Mouse (Mus musculus): ENCODE measurements around the gene Emc3. TPM values are rescaled to one million over a fixed set of nuclear protein-coding genes. Genes with fewer than 3 reads are reported as not detected.

Gene Emc3
- polyA plus RNA-seq (2012; rRNA removed): 63.0 TPM in 2 replicates

DNA sequence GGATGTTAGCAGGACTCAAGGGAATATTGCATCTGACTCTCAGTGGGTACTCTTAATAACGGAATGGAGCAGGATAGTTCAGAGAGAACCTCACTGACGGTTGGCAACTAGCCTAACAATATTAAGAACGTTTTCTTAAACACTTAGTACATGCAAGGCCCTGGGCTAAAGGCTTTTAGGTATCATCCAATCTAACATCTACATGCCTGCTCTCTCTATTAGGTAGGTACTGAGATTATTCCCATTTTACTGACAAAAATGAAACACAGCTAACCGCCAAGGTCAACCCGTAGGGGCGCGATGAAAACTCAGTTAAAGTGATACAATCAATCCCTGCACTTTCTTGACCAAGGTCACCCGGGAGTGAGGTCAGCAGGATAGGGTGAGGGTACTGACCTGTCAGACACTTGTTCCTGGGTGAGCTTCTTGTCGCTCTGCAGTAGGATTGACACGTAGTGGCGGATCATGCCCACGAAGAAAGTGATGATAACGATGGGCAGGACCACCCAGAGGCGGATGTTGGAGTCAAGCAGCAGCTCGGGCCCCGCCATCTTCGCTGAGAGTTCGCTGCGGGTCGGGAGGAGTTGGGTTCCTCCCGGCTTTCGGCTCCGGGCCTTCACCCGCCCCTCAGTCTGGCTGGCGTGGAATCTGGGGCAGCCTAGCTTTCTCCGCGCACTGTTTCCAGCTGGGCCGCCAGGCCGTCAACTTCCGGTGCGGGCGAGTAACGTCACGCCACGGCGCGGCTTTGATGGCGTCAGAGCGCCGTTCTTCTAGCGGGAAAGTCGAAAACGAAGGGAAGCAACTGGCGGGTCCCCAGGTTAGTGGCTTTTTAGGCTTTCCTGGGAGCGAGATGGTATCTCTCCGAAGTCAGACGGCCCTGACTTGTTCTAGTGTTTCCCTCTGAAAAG lies at the start of gene Emc3, which contains the start of gene Fancd2:
Emc3 (minus strand) TSS at position 721 of the 908 bp plus-strand sequence.
Fancd2 (plus strand) TSS at position 751 of the 908 bp plus-strand sequence.
- peak; percentile 94 for DNase-seq (ENCODE audit: low read depth)
- TF ChIP-seq POLR2A (IDR thresholded peaks at IDR 0.05; ENCODE audit: borderline replicate concordance, extremely low read depth, insufficient read depth, insufficient read length, poor library complexity, severe bottlenecking) (peak; percentile 61; the same call in 1 of the 2 replicates), CTCF (IDR thresholded peaks at IDR 0.05; ENCODE audit: borderline replicate concordance, extremely low read depth, insufficient read depth, insufficient read length) (no peak)

DNA sequence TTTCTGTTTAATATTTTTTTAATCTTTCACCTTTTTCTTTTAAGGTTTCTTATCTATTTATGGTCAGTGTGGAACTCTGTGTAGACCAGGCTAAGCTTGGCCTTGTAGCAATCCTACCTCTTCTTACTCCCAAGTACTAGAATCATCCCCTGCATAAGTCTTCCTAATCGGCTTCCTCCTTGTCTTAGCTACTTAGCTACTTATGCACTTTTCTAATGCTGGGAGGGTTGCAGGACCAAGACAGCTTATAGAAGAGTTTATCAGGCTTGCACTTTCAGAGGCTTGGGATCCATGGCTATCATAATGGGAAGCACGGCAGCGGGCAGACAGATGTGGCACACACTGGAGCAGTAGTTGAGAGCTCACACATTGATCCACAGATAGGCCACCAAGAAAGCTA lies 47.9 kb upstream of the Emc3 start:
- TF ChIP-seq CTCF (IDR thresholded peaks at IDR 0.05; ENCODE audit: borderline replicate concordance, extremely low read depth, insufficient read depth, insufficient read length): no peak
- no peak for TF ChIP-seq POLR2A (IDR thresholded peaks at IDR 0.05; ENCODE audit: borderline replicate concordance, extremely low read depth, insufficient read depth, insufficient read length, poor library complexity, severe bottlenecking)
- DNase-seq (ENCODE audit: low read depth): no peak

DNA sequence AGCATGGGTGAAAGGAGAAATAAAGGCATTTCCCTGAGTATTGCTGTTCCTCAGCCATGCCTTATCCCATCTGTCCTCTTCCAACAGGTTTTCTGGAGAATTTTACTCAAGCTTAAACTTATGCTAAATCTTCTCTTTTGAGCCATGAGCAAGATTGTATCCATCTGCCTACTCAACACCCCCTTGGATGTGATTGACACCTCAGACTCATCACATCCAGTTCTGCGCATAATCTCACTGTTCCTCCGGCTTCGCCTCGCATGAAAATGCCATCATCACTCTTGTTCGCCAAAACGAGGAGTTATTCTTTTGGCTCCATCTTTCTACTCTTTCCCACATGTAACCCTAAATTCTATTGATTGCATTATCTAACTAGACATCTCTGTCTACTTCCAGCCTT lies 44.6 kb upstream of the Emc3 start:
- TF ChIP-seq POLR2A (IDR thresholded peaks at IDR 0.05; ENCODE audit: borderline replicate concordance, extremely low read depth, insufficient read depth, insufficient read length, poor library complexity, severe bottlenecking) (no peak), CTCF (IDR thresholded peaks at IDR 0.05; ENCODE audit: borderline replicate concordance, extremely low read depth, insufficient read depth, insufficient read length) (no peak)
- DNase-seq (ENCODE audit: low read depth): no peak

DNA sequence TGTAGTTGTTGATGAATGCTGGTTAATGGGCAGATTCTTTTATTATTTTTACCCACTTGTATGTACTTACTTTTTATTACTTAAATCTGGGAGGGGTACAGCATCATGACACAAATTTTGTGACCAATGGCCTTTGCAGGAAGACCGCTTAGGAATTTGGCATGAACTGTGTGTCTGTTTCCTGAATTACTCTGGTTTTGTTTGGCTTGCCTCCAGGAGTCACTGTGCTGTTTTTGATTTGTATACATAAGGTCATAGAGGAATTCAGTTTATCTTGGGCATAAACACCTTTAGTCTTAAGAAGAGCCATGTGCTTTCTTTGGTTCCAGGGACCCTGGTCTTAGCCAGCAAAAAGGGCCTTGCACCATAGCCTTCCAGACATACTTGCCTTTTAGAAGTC lies 33.1 kb upstream of the Emc3 start:
- TF ChIP-seq POLR2A (IDR thresholded peaks at IDR 0.05; ENCODE audit: borderline replicate concordance, extremely low read depth, insufficient read depth, insufficient read length, poor library complexity, severe bottlenecking) (no peak), CTCF (IDR thresholded peaks at IDR 0.05; ENCODE audit: borderline replicate concordance, extremely low read depth, insufficient read depth, insufficient read length) (no peak)
- peak; percentile 1 for DNase-seq (ENCODE audit: low read depth)

DNA sequence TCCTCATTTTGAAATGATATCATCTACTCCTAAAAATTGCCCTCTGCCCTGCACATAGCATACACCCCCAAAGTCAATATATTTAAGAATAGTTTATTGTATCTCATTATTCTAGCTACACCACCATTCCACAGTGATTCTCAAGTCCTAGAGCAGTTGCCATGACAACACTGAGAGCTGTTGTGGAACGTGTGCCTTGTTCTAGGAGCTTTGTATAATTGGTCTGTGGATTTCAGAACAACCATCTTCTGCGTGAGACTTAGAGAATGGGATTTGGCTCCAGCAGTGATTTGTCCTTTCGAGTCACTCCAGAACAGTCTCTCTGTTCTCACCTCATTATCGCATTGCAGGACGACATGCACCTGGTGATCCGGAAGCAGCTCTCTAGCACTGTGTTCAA lies 28.3 kb upstream of the Emc3 start:
- peak; percentile 13 for DNase-seq (ENCODE audit: low read depth)
- TF ChIP-seq CTCF (IDR thresholded peaks at IDR 0.05; ENCODE audit: borderline replicate concordance, extremely low read depth, insufficient read depth, insufficient read length): no peak

DNA sequence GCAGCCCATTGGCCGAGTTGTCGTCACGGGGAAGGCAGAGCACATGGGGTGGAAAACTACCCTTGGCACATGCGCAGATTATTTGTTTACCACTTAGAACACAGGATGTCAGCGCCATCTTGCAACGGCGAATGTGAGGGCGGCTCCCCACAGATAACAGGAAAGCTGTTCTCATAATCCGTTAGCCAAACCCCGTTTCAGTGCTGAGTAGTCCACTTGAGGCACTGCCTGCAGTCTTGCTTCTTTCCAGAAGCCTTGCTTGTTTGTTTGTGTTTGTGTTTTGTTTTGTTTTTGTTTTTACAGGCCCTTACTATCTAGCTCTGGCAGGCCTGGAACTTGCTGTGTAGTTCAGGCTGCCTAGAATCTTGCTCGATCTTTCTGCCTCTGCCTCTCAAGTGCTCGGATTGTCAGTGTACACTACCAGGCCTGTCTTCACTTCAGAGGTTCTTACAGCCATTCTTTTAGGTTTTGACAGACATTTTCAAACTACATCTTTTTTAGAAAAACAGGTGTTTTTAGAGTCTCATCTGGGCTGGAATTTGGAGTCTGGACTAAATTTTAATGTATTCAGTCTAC lies 12.5 kb upstream of the Emc3 start:
- no peak for TF ChIP-seq CTCF (IDR thresholded peaks at IDR 0.05; ENCODE audit: borderline replicate concordance, extremely low read depth, insufficient read depth, insufficient read length)
- no peak for TF ChIP-seq POLR2A (IDR thresholded peaks at IDR 0.05; ENCODE audit: borderline replicate concordance, extremely low read depth, insufficient read depth, insufficient read length, poor library complexity, severe bottlenecking)
- DNase-seq (ENCODE audit: low read depth): no peak

DNA sequence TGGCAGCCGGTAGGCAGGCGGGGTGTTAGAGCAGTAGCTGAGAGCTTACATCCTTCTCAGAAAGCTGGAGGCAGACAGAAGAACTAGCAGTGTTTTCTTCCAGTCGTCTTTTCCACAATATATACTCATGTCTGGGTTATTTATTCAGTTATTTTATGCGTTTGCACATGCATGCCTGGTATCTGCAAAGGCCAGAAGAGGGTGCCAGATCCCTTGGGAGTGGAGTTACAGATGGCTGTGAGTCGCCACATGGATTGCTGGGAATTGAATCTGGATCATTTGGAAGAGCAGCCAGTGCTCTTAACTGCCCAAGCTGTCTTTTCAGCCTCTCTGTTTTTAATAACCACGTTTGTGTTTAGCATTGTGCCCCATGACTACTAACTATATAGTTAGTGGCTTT lies 10.2 kb upstream of the Emc3 start:
- DNase-seq (ENCODE audit: low read depth): no peak

DNA sequence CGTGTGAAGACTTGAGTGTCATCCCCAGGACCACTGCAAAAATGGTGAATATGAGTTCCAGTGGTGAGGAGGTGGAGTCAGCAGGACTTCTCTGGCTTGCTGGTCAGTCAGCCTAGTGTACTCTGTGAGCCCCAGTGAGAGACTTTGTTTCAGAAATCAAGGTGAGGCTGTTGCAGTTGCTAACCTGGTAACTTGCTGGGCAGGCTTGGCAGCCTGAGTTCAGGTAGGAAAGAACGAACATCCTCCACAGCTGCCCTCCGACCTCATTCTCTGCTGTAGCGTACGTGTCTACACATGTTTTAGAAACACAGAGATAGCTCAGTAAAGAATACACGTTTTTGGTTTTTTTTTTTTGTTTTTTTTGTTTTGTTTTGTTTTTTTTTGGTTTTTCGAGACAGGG lies 3.4 kb upstream of the Emc3 start:
- TF ChIP-seq POLR2A (IDR thresholded peaks at IDR 0.05; ENCODE audit: borderline replicate concordance, extremely low read depth, insufficient read depth, insufficient read length, poor library complexity, severe bottlenecking): no peak
- DNase-seq (ENCODE audit: low read depth): no peak

More for the DNA sequence above, 10.2 kb upstream of the Emc3 start:
- TF ChIP-seq POLR2A (IDR thresholded peaks at IDR 0.05; ENCODE audit: borderline replicate concordance, extremely low read depth, insufficient read depth, insufficient read length, poor library complexity, severe bottlenecking): no peak
- TF ChIP-seq CTCF (IDR thresholded peaks at IDR 0.05; ENCODE audit: borderline replicate concordance, extremely low read depth, insufficient read depth, insufficient read length): no peak

DNA sequence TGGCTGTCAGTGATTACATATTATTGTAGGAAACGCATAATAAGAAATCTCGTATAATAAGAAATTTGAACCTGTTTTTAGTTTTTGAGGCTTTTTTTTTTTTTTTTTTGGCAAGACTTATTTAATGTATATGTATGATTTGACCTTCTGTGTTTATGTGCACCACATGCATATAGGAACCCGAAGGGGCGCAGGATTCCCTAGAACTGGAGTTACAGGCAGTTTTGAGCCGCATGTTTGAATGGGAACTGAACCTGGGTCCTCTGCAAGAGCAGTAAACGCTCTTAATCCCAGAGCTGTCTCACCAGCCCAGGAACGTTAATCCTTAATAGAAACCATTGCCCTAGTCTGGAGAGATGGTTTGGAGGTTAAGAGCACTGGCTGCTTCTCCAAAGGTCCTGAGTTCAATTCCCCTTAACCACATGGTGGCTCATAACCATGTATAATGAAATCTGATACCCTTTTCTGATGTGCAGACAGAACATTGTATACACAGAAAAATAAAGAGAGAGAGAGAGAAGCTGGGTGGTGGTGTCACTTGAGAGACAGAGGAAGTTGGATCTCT lies 470 bp upstream of the Emc3 start:
- TF ChIP-seq CTCF (IDR thresholded peaks at IDR 0.05; ENCODE audit: borderline replicate concordance, extremely low read depth, insufficient read depth, insufficient read length) (no peak), POLR2A (IDR thresholded peaks at IDR 0.05; ENCODE audit: borderline replicate concordance, extremely low read depth, insufficient read depth, insufficient read length, poor library complexity, severe bottlenecking) (no peak)
- DNase-seq (ENCODE audit: low read depth): no peak

DNA sequence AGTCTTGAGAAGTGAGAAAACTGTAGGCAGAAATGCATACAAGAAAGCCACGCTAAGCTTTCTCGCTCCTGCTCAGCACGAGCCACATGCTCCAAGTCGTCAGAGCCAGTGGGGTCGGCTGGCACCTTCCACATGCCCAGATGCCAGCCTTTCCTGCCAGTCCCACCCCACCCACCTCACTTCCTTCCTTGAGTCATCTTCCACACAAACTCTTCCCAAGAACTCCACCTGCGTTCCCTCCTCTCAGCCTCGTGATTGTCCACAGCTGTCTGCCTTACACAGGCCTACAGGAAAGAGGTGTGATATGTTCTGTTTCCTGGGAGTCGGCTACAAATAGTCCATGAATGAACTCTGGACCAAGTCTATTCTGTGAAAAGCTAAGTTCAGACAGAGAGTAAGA lies 8.0 kb downstream of the Emc3 start:
- TF ChIP-seq POLR2A (IDR thresholded peaks at IDR 0.05; ENCODE audit: borderline replicate concordance, extremely low read depth, insufficient read depth, insufficient read length, poor library complexity, severe bottlenecking): no peak
- TF ChIP-seq CTCF (IDR thresholded peaks at IDR 0.05; ENCODE audit: borderline replicate concordance, extremely low read depth, insufficient read depth, insufficient read length): no peak
- DNase-seq (ENCODE audit: low read depth): no peak

DNA sequence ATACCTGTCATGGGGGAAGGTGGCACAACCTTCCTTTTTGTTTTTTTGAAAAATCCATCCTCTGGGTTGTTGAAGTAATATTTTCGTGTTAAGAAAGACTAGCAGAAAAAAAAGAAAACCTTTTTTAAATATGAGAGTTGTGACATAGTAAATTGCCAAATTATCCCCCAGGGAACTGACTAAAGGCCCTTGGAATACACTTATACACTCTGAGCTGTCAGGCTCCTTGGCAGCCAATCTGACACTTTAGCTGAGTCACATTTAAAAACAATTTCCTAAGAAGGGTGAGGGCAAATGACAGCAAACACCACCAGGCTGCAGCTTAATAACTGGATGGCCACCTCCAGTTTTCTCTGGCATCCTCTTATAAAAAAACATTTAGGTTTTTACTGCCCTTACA lies 9.1 kb downstream of the Emc3 start:
- no peak for TF ChIP-seq CTCF (IDR thresholded peaks at IDR 0.05; ENCODE audit: borderline replicate concordance, extremely low read depth, insufficient read depth, insufficient read length)
- no peak for TF ChIP-seq POLR2A (IDR thresholded peaks at IDR 0.05; ENCODE audit: borderline replicate concordance, extremely low read depth, insufficient read depth, insufficient read length, poor library complexity, severe bottlenecking)
- DNase-seq (ENCODE audit: low read depth): no peak
